Mouse (Mus musculus): ENCODE results near the gene Galnt10. TPM values are rescaled to one million over a fixed set of nuclear protein-coding genes. Genes with fewer than 3 reads are reported as not detected.

Gene Galnt10
- polyA plus RNA-seq, 1 experiment from 2014 or later, result 19.7 TPM

GRCm38 (mm10) chr11:57795086-57795485 is 149.8 kb downstream of the Galnt10 start:
- H3K27me3 ChIP-seq (replicated peaks; ENCODE audit: control insufficient read depth, insufficient read depth, low read length), result no peaks in the 10 kb centered on the region
- 64% methylated on average over 6 of the region's 6 CpGs for WGBS

GRCm38 (mm10) chr11:57797828-57798227 is 152.6 kb downstream of the Galnt10 start:
- Histone ChIP-seq H3K4me1 (ENCODE audit: control insufficient read depth, insufficient read depth, low read length) (peaks cover 8% of the 10 kb centered on the region), H3K4me3 (ENCODE audit: low read depth, low read length) (no peak overlapping the region), H3K9me3 (ENCODE audit: control insufficient read depth, low read length) (no peaks in the 10 kb centered on the region), H3K27me3 (replicated peaks; ENCODE audit: control insufficient read depth, insufficient read depth, low read length) (no peaks in the 10 kb centered on the region), H3K4me2 (ENCODE audit: low read depth, low read length) (no peak overlapping the region), H3K36me3 (ENCODE audit: control insufficient read depth, insufficient read depth, low read length) (no peaks in the 10 kb centered on the region), H3K27ac (replicated peaks; ENCODE audit: low read depth, low read length) (no peak overlapping the region), H3K9ac (ENCODE audit: low read depth, low read length) (no peak overlapping the region)
- DNase-seq (ENCODE audit: low spot score), result no peak
- no peak for ATAC-seq (ENCODE audit: low read depth)
- 84% methylated on average over 8 of the region's 9 CpGs for WGBS

More at GRCm38 (mm10) chr11:57795086-57795485, 149.8 kb downstream of the Galnt10 start:
- H3K27ac ChIP-seq (replicated peaks; ENCODE audit: low read depth, low read length), result no peak overlapping the region
- no peak overlapping the region for H3K9ac ChIP-seq (ENCODE audit: low read depth, low read length)
- H3K4me3 ChIP-seq (ENCODE audit: low read depth, low read length), result no peak overlapping the region
- H3K9me3 ChIP-seq (ENCODE audit: control insufficient read depth, low read length), result no peaks in the 10 kb centered on the region
- H3K4me1 ChIP-seq (ENCODE audit: control insufficient read depth, insufficient read depth, low read length), result no peaks in the 10 kb centered on the region
- H3K4me2 ChIP-seq (ENCODE audit: low read depth, low read length), result no peak overlapping the region
- H3K36me3 ChIP-seq (ENCODE audit: control insufficient read depth, insufficient read depth, low read length), result no peaks in the 10 kb centered on the region
- DNase-seq (ENCODE audit: low spot score) (no peak), ATAC-seq (ENCODE audit: low read depth) (no peak)

- 79% methylated on average over 10 of the region's 10 CpGs for WGBS
- no peak for ATAC-seq (ENCODE audit: low read depth)
- H3K4me3 ChIP-seq (ENCODE audit: low read depth, low read length), result no peak overlapping the region
- no peak for DNase-seq (ENCODE audit: low spot score)
- H3K4me2 ChIP-seq (ENCODE audit: low read depth, low read length), result no peak overlapping the region
- H3K36me3 ChIP-seq (ENCODE audit: control insufficient read depth, insufficient read depth, low read length), result no peaks in the 10 kb centered on the region
- H3K4me1 ChIP-seq (ENCODE audit: control insufficient read depth, insufficient read depth, low read length), result peaks cover 17% of the 10 kb centered on the region
- no peak overlapping the region for H3K27ac ChIP-seq (replicated peaks; ENCODE audit: low read depth, low read length)
- no peaks in the 10 kb centered on the region for H3K27me3 ChIP-seq (replicated peaks; ENCODE audit: control insufficient read depth, insufficient read depth, low read length)
- no peak overlapping the region for H3K9ac ChIP-seq (ENCODE audit: low read depth, low read length)
- no peaks in the 10 kb centered on the region for H3K9me3 ChIP-seq (ENCODE audit: control insufficient read depth, low read length)
Measured at GRCm38 (mm10) chr11:57799456-57799855, 154.2 kb downstream of the Galnt10 start.

GRCm38 (mm10) chr11:57800266-57800951 is 155.2 kb downstream of the Galnt10 start:
- Histone ChIP-seq H3K4me2 (ENCODE audit: low read depth, low read length) (peak overlapping the region; percentile 85), H3K9ac (ENCODE audit: low read depth, low read length) (peak overlapping the region; percentile 90), H3K36me3 (ENCODE audit: control insufficient read depth, insufficient read depth, low read length) (no peaks in the 10 kb centered on the region), H3K27ac (replicated peaks; ENCODE audit: low read depth, low read length) (peak overlapping the region; percentile 83; the same call in 1 of the 2 replicates), H3K4me3 (ENCODE audit: low read depth, low read length) (peak overlapping the region; percentile 94), H3K27me3 (replicated peaks; ENCODE audit: control insufficient read depth, insufficient read depth, low read length) (no peaks in the 10 kb centered on the region), H3K9me3 (ENCODE audit: control insufficient read depth, low read length) (no peaks in the 10 kb centered on the region), H3K4me1 (ENCODE audit: control insufficient read depth, insufficient read depth, low read length) (peaks cover 17% of the 10 kb centered on the region)
- WGBS, result 18% methylated on average over 22 of the region's 22 CpGs
- DNase-seq (ENCODE audit: low spot score) (no peak), ATAC-seq (ENCODE audit: low read depth) (no peak)

- WGBS, result under 1% methylated on average over 43 of the region's 66 CpGs
Measured at GRCm38 (mm10) chr11:57800971-57801765, 155.9 kb downstream of the Galnt10 start, which contains the start of gene Sap30l. Gene Sap30l, plus strand, starts transcription at chr11:57801637.

GRCm38 (mm10) chr11:57801766-57802510 is 156.7 kb downstream of the Galnt10 start:
- ATAC-seq (ENCODE audit: low read depth) (peak; percentile 64), DNase-seq (ENCODE audit: low spot score) (peak; percentile 29)
- H3K27ac ChIP-seq (replicated peaks; ENCODE audit: low read depth, low read length), result peak overlapping the region; percentile 65
- peak overlapping the region; percentile 69 for H3K4me2 ChIP-seq (ENCODE audit: low read depth, low read length)
- 0 out of 2 replicates have a peak, but pooled peaks cover 10% of the 10 kb centered on the region for H3K36me3 ChIP-seq (ENCODE audit: control insufficient read depth, insufficient read depth, low read length)
- no peaks in the 10 kb centered on the region for H3K27me3 ChIP-seq (replicated peaks; ENCODE audit: control insufficient read depth, insufficient read depth, low read length)
- H3K4me3 ChIP-seq (ENCODE audit: low read depth, low read length), result peak overlapping the region; percentile 94
- 3% methylated on average over 18 of the region's 85 CpGs for WGBS
- H3K9ac ChIP-seq (ENCODE audit: low read depth, low read length), result peak overlapping the region; percentile 90
- no peaks in the 10 kb centered on the region for H3K9me3 ChIP-seq (ENCODE audit: control insufficient read depth, low read length)
- H3K4me1 ChIP-seq (ENCODE audit: control insufficient read depth, insufficient read depth, low read length), result peaks cover 17% of the 10 kb centered on the region

More at GRCm38 (mm10) chr11:57800971-57801765, 155.9 kb downstream of the Galnt10 start, which contains the start of gene Sap30l:
- Histone ChIP-seq H3K4me2 (ENCODE audit: low read depth, low read length) (peak within 1 kb of the TSS; percentile 85), H3K27ac (replicated peaks; ENCODE audit: low read depth, low read length) (peak within 1 kb of the TSS; percentile 83), H3K27me3 (replicated peaks; ENCODE audit: control insufficient read depth, insufficient read depth, low read length) (no peaks in the 10 kb centered on the region), H3K36me3 (ENCODE audit: control insufficient read depth, insufficient read depth, low read length) (0 out of 2 replicates have a peak, but pooled peaks cover 4% of the 10 kb centered on the region), H3K9me3 (ENCODE audit: control insufficient read depth, low read length) (no peaks in the 10 kb centered on the region), H3K9ac (ENCODE audit: low read depth, low read length) (peak within 1 kb of the TSS; percentile 90), H3K4me3 (ENCODE audit: low read depth, low read length) (peak within 1 kb of the TSS; percentile 94), H3K4me1 (ENCODE audit: control insufficient read depth, insufficient read depth, low read length) (peaks cover 17% of the 10 kb centered on the region)
- peak; percentile 98 for DNase-seq (ENCODE audit: low spot score)
- ATAC-seq (ENCODE audit: low read depth), result peak; percentile 97

GRCm38 (mm10) chr11:57802511-57802870 is 157.2 kb downstream of the Galnt10 start:
- Histone ChIP-seq H3K4me2 (ENCODE audit: low read depth, low read length) (peak overlapping the region; percentile 69), H3K9ac (ENCODE audit: low read depth, low read length) (peak overlapping the region; percentile 90), H3K9me3 (ENCODE audit: control insufficient read depth, low read length) (no peaks in the 10 kb centered on the region), H3K36me3 (ENCODE audit: control insufficient read depth, insufficient read depth, low read length) (0 out of 2 replicates have a peak, but pooled peaks cover 13% of the 10 kb centered on the region), H3K27me3 (replicated peaks; ENCODE audit: control insufficient read depth, insufficient read depth, low read length) (no peaks in the 10 kb centered on the region), H3K4me1 (ENCODE audit: control insufficient read depth, insufficient read depth, low read length) (peaks cover 17% of the 10 kb centered on the region), H3K27ac (replicated peaks; ENCODE audit: low read depth, low read length) (no peak overlapping the region), H3K4me3 (ENCODE audit: low read depth, low read length) (peak overlapping the region; percentile 94)
- no peak for ATAC-seq (ENCODE audit: low read depth)
- peak; percentile 46 for DNase-seq (ENCODE audit: low spot score)
- 1% methylated on average over 18 of the region's 18 CpGs for WGBS

- 56% methylated on average over 3 of the region's 3 CpGs for WGBS
- DNase-seq (ENCODE audit: low spot score) (no peak), ATAC-seq (ENCODE audit: low read depth) (no peak)
- H3K4me3 ChIP-seq (ENCODE audit: low read depth, low read length), result no peak overlapping the region
- H3K36me3 ChIP-seq (ENCODE audit: control insufficient read depth, insufficient read depth, low read length), result peaks cover 34% of the 10 kb centered on the region
- no peaks in the 10 kb centered on the region for H3K9me3 ChIP-seq (ENCODE audit: control insufficient read depth, low read length)
- no peak overlapping the region for H3K4me2 ChIP-seq (ENCODE audit: low read depth, low read length)
- H3K4me1 ChIP-seq (ENCODE audit: control insufficient read depth, insufficient read depth, low read length), result peaks cover 17% of the 10 kb centered on the region
- H3K27ac ChIP-seq (replicated peaks; ENCODE audit: low read depth, low read length), result no peak overlapping the region
- no peaks in the 10 kb centered on the region for H3K27me3 ChIP-seq (replicated peaks; ENCODE audit: control insufficient read depth, insufficient read depth, low read length)
- no peak overlapping the region for H3K9ac ChIP-seq (ENCODE audit: low read depth, low read length)
Measured at GRCm38 (mm10) chr11:57805047-57805446, 159.8 kb downstream of the Galnt10 start.

Data from embryonic facial prominence, embryonic 14.5 days (tissue).